Mouse (Mus musculus) thymus, adult 2 months (tissue): ENCODE measurements around the gene Ap2a1.

Experiments used
- CTCF ChIP-seq: fragments of 200-500 bp; IDR thresholded peaks from 2 replicates; pipeline ENCODE4 v1.5.1; 2012; ENCODE audit warnings: mild to moderate bottlenecking, control low read depth, low read length, moderate library complexity, borderline replicate concordance; ENCODE audit not compliant: control insufficient read depth, poor library complexity, insufficient read depth; ENCODE audit errors: extremely low read depth
- POLR2A ChIP-seq: fragments of 200-500 bp; IDR thresholded peaks from 2 replicates; pipeline ENCODE4 v1.6.1; 2012; ENCODE audit warnings: mild to moderate bottlenecking, low read length, control low read depth, moderate library complexity; ENCODE audit not compliant: control insufficient read depth, poor library complexity, insufficient read depth; ENCODE audit errors: extremely low read depth

DNA sequence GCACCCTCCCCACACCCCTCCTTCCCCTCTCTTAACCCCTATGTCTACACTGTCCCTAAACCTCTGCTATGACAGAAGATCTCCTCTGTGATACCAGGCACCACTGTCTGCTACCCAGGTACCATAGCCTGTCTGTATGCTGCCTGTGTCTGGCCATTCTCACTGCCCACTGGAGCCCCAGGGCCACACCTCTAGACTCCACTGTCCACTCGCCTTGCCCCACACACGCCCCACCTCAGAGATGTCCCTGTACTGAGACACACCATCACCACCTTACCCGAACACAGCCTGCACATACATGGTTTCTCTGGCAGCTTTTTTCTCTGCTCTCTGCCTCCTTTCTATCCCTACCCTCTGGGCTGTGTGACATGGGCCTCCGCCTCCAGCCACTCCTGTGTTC, 12.4 kb downstream of the Ap2a1 start:
- TF ChIP-seq CTCF (no peak), POLR2A (no peak)
